Mouse (Mus musculus) liver, adult 2 months (tissue): ENCODE data around the gene Serpina3c.

Source experiments
- CTCF ChIP-seq: fragments of 200-500 bp; IDR thresholded peaks from 2 replicates; pipeline ENCODE4 v1.5.1; 2011; ENCODE audit warnings: low read depth, low read length, control low read depth
- POLR2A ChIP-seq: fragments of 200-500 bp; IDR thresholded peaks from 2 replicates; pipeline ENCODE4 v1.6.1; 2011; ENCODE audit warnings: low read length, control low read depth; ENCODE audit not compliant: insufficient read depth; ENCODE audit errors: extremely low read depth

GRCm38 (mm10) chr12:104175636-104176035, 22.0 kb upstream of the Serpina3c start:
- TF ChIP-seq POLR2A (no peak), CTCF (no peak)
